Mouse (Mus musculus) kidney, postnatal 14 days (tissue): ENCODE results near the gene Midn.
A peak's percentile ranks its signal among the peaks of the same experiment; 100 is the strongest.

ENCODE experiments used
- DNase-seq: peaks from one replicate; pipeline ENCODE4 v3.0.0; 2022; ENCODE audit warnings: mixed read lengths

The Midn gene

GRCm38 (mm10) chr10:80147719-80148601 lies at the start of gene Midn:
TSS of gene Midn (plus strand) at chr10:80148272.
- peak; percentile 93 for DNase-seq

GRCm38 (mm10) chr10:80098630-80099029 lies 49.4 kb upstream of the Midn start:
- peak; percentile 32 for DNase-seq

- DNase-seq: peak; percentile 63
These were observed 47.1 kb upstream of the Midn start for GRCm38 (mm10) chr10:80100982-80101381.

GRCm38 (mm10) chr10:80102216-80102915 lies 45.7 kb upstream of the Midn start:
- DNase-seq: peak; percentile 93

- no peak for DNase-seq
These were observed 45.0 kb upstream of the Midn start for GRCm38 (mm10) chr10:80103032-80103431.

GRCm38 (mm10) chr10:80104181-80104580 lies 43.9 kb upstream of the Midn start:
- DNase-seq: no peak

- DNase-seq: no peak
These were observed 42.6 kb upstream of the Midn start, which contains the start of gene Sbno2 for GRCm38 (mm10) chr10:80105460-80105859. TSS of gene Sbno2 (minus strand) at chr10:80105571.

- DNase-seq: no peak
These were observed 42.1 kb upstream of the Midn start for GRCm38 (mm10) chr10:80105926-80106325.

GRCm38 (mm10) chr10:80107678-80108077 lies 40.4 kb upstream of the Midn start:
- DNase-seq: peak; percentile 41

GRCm38 (mm10) chr10:80114341-80115284 lies 33.5 kb upstream of the Midn start:
- peak; percentile 94 for DNase-seq

GRCm38 (mm10) chr10:80115290-80115943 lies 32.7 kb upstream of the Midn start, which contains the start of gene Stk11:
TSS of gene Stk11 (plus strand) at chr10:80115803.
- DNase-seq: peak; percentile 100

- DNase-seq: no peak
These were observed 32.1 kb upstream of the Midn start for GRCm38 (mm10) chr10:80115944-80116335.

GRCm38 (mm10) chr10:80116563-80116926 lies 31.5 kb upstream of the Midn start:
- no peak for DNase-seq

- no peak for DNase-seq
These were observed 31.0 kb upstream of the Midn start for GRCm38 (mm10) chr10:80116927-80117691.

GRCm38 (mm10) chr10:80117736-80118135 lies 30.3 kb upstream of the Midn start:
- no peak for DNase-seq

- DNase-seq: no peak
These were observed 29.5 kb upstream of the Midn start for GRCm38 (mm10) chr10:80118552-80118951.

- DNase-seq: no peak
These were observed 27.9 kb upstream of the Midn start for GRCm38 (mm10) chr10:80120146-80120545.

- DNase-seq: no peak
These were observed 26.4 kb upstream of the Midn start for GRCm38 (mm10) chr10:80121639-80122038.

GRCm38 (mm10) chr10:80123932-80124562 lies 24.0 kb upstream of the Midn start:
- no peak for DNase-seq

- no peak for DNase-seq
These were observed 20.2 kb upstream of the Midn start for GRCm38 (mm10) chr10:80127920-80128319.

GRCm38 (mm10) chr10:80129846-80130245 lies 18.2 kb upstream of the Midn start:
- no peak for DNase-seq
